Mouse (Mus musculus) cortical plate, adult 2 months (tissue): ENCODE data around the gene Kif21b.

Experiments
- CTCF ChIP-seq: fragments of 200-500 bp; IDR thresholded peaks from 2 replicates; pipeline ENCODE4 v1.5.1; 2011; ENCODE audit warnings: mild to moderate bottlenecking, control low read depth, low read length; ENCODE audit not compliant: insufficient read depth; ENCODE audit errors: extremely low read depth
- POLR2A ChIP-seq: fragments of 200-500 bp; IDR thresholded peaks from 2 replicates; pipeline ENCODE4 v1.6.1; 2011; ENCODE audit warnings: mild to moderate bottlenecking, low read length, control low read depth; ENCODE audit not compliant: insufficient read depth; ENCODE audit errors: extremely low read depth

DNA sequence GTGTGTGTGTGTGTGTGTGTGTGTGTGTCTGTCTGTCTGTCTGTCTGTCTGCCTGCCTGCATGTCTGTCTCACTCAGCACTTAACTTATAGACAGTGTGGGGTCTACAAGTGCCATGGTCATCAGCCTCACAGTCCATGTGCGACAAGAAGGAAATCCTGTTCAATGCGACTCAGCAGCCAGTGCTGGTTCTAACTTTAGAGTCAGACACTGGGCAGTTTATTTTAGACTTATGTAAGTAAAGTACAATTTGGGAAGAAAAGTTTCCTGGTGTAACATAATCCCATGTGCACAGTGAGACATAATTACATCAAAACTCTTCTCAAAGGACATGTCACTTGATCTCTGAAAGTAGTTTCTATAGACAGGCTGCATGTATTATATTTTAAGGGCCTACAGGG, 21.7 kb upstream of the Kif21b start:
- TF ChIP-seq POLR2A (no peak), CTCF (no peak)
